Mouse (Mus musculus): ENCODE measurements around the gene Mlec. TPM values are rescaled to one million over a fixed set of nuclear protein-coding genes. Genes with fewer than 3 reads are reported as not detected.

Gene Mlec
- total and polyA plus RNA-seq, 3 experiments = 156 to 167 TPM; not detected in 1

DNA sequence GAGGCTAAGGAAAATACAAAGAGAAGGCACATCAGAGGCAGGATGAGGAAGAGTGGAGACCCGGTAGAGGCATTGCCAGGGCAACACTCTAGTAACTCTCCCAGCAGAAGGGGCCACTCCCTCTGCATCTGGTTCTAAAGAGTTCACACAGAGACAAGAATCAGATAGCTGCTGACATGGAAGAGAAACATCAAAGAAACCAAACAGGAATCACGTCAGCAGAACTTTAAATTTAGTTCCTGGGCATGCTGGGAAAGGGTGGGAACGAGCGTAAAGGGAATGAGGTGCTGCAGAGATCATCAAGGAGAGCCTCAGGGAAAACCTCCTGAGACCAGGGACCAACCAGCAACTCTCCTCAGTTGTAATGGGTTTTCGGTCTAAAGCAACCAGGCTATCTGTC lies 7.0 kb downstream of the Mlec start:
- H3K4me1 ChIP-seq (ENCODE audit: control insufficient read depth in 1 of 2, insufficient read depth in 2 of 2, low read length in 2 of 2) = peaks cover 7 to 16% of the 10 kb centered on the region in 2 experiments
- H3K9me3 ChIP-seq (replicated peaks; ENCODE audit: insufficient read depth, low read length) = no peaks in the 10 kb centered on the region
- TF ChIP-seq EP300 (IDR thresholded peaks at IDR 0.05; ENCODE audit: low read depth in 1 of 2, low read length in 2 of 2) (no peak), USF2 (IDR thresholded peaks at IDR 0.05; ENCODE audit: borderline replicate concordance in 1 of 2, insufficient read depth in 1 of 2, low read depth in 1 of 2, low read length in 2 of 2) (no peak), USF1 (IDR thresholded peaks at IDR 0.05; ENCODE audit: low read depth, low read length) (no peak), CHD2 (IDR thresholded peaks at IDR 0.05; ENCODE audit: low read length) (no peak), MXI1 (IDR thresholded peaks at IDR 0.05; ENCODE audit: low read depth, low read length) (no peak), MYB (IDR thresholded peaks at IDR 0.05; ENCODE audit: low read depth, low read length) (no peak), NELFE (IDR thresholded peaks at IDR 0.05; ENCODE audit: low read depth, low read length) (no peak), TCF12 (IDR thresholded peaks at IDR 0.05; ENCODE audit: low read depth, low read length) (no peak), TAL1 (IDR thresholded peaks at IDR 0.05; ENCODE audit: low read length) (no peak), POLR2AphosphoS2 (IDR thresholded peaks at IDR 0.05; ENCODE audit: low read length) (no peak), POLR2AphosphoS5 (IDR thresholded peaks at IDR 0.05; ENCODE audit: borderline replicate concordance, low read depth, low read length) (no peak), ETS1 (IDR thresholded peaks at IDR 0.05; ENCODE audit: low read depth, low read length) (no peak), SMC3 (IDR thresholded peaks at IDR 0.05; ENCODE audit: low read depth, low read length) (no peak), NRF1 (IDR thresholded peaks at IDR 0.05; ENCODE audit: insufficient read depth, low read depth, low read length, poor library complexity, severe bottlenecking) (no peak), MAZ (IDR thresholded peaks at IDR 0.05; ENCODE audit: low read depth, low read length) (no peak), E2F4 (IDR thresholded peaks at IDR 0.05; ENCODE audit: borderline replicate concordance, low read depth, low read length) (no peak), UBTF (IDR thresholded peaks at IDR 0.05; ENCODE audit: borderline replicate concordance, insufficient read depth, low read depth, low read length) (no peak)
- H3K36me3 ChIP-seq (ENCODE audit: control insufficient read depth in 1 of 2, insufficient read depth in 2 of 2, low read length in 2 of 2) = peaks cover 18 to 26% of the 10 kb centered on the region in 2 experiments
- no peak for DNase-seq (ENCODE audit: low read depth, low spot score)
- no peak overlapping the region for H3K4me3 ChIP-seq (ENCODE audit: control insufficient read depth in 1 of 2, insufficient read depth in 1 of 2, low read depth in 2 of 2, low read length in 2 of 2)
- H3K9ac ChIP-seq (ENCODE audit: control insufficient read depth, low read depth, low read length, poor library complexity, severe bottlenecking) = no peak overlapping the region
- H3K27me3 ChIP-seq (ENCODE audit: control insufficient read depth in 1 of 2, insufficient read depth in 2 of 2, low read length in 2 of 2) = no peaks in the 10 kb centered on the region
- no peak overlapping the region for H3K27ac ChIP-seq (ENCODE audit: control insufficient read depth, low read depth, low read length)
- peaks cover 38% of the 10 kb centered on the region for H3K79me2 ChIP-seq (ENCODE audit: control insufficient read depth, insufficient read depth, low read length, poor library complexity)

DNA sequence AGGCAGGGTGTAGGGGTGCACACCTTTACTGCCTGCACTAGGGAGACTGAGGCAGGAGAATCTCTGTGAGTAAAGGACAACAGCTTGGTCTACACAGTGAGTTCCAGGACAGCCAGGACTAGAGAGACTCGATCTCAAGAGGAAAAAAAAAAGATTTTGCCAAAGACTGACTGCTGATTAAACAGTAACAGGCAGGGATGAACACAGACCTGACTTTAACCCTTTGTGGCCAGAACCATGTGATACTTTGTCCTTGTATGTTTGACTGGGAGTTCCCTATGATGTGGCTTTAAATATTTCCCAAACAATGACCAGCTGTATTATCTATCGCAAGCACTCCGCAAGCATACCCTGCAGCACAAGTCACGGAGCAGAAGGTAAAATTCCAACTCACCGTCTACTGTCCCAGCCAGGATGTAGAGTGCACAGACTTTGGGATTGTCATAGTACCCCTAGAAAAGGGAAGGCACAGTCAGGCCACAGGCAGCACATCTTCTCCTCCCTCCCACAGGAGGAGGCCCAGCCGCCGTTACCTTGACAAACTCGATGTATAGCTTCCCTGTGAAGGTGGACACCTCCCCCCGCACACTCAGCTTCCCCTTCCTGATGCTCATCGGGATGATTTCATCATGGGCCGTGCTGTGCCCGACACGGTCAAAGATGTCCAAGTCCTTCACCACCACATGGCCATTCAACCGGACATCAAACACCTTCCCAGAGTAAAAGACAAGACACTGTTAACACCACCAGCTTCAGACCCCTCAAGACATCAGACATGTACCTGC lies 8.1 kb downstream of the Mlec start:
- no peaks in the 10 kb centered on the region for H3K27me3 ChIP-seq (ENCODE audit: control insufficient read depth in 1 of 2, insufficient read depth in 2 of 2, low read length in 2 of 2)
- peaks cover 6 to 13% of the 10 kb centered on the region in 2 experiments for H3K4me1 ChIP-seq (ENCODE audit: control insufficient read depth in 1 of 2, insufficient read depth in 2 of 2, low read length in 2 of 2)
- no peak overlapping the region for H3K9ac ChIP-seq (ENCODE audit: control insufficient read depth, low read depth, low read length, poor library complexity, severe bottlenecking)
- H3K79me2 ChIP-seq (ENCODE audit: control insufficient read depth, insufficient read depth, low read length, poor library complexity) = peaks cover 31% of the 10 kb centered on the region
- DNase-seq (ENCODE audit: low read depth, low spot score) = no peak
- H3K9me3 ChIP-seq (replicated peaks; ENCODE audit: insufficient read depth, low read length) = no peaks in the 10 kb centered on the region
- H3K36me3 ChIP-seq (ENCODE audit: control insufficient read depth in 1 of 2, insufficient read depth in 2 of 2, low read length in 2 of 2) = peaks cover 17 to 26% of the 10 kb centered on the region in 2 experiments
- H3K4me3 ChIP-seq (ENCODE audit: control insufficient read depth in 1 of 2, insufficient read depth in 1 of 2, low read depth in 2 of 2, low read length in 2 of 2) = no peak overlapping the region
- H3K27ac ChIP-seq (ENCODE audit: control insufficient read depth, low read depth, low read length) = no peak overlapping the region
- no peak for TF ChIP-seq ZC3H11A (IDR thresholded peaks at IDR 0.05; ENCODE audit: low read depth, low read length)
- TF ChIP-seq ZMIZ1 (IDR thresholded peaks at IDR 0.05; ENCODE audit: low read depth, low read length) = no peak
- no peak for TF ChIP-seq MYC (IDR thresholded peaks at IDR 0.05; ENCODE audit: low read depth, low read length)
- TF ChIP-seq MEF2A (IDR thresholded peaks at IDR 0.05; ENCODE audit: extremely low read depth, insufficient replicate concordance, low read depth, low read length, poor library complexity, severe bottlenecking) = no peak
- no peak for TF ChIP-seq RCOR1 (IDR thresholded peaks at IDR 0.05; ENCODE audit: low read depth, low read length)
- no peak for TF ChIP-seq TAL1 (IDR thresholded peaks at IDR 0.05; ENCODE audit: low read length)
- no peak for TF ChIP-seq CHD2 (IDR thresholded peaks at IDR 0.05; ENCODE audit: low read length)
- no peak for TF ChIP-seq EP300 (IDR thresholded peaks at IDR 0.05; ENCODE audit: low read depth in 1 of 2, low read length in 2 of 2)
- no peak for TF ChIP-seq POLR2A (IDR thresholded peaks at IDR 0.05; ENCODE audit: control insufficient read depth in 1 of 2, insufficient read depth in 1 of 2, low read depth in 1 of 2, low read length in 2 of 2, poor library complexity in 1 of 2)
- TF ChIP-seq ZKSCAN1 (IDR thresholded peaks at IDR 0.05; ENCODE audit: low read depth, low read length) = no peak
- no peak for TF ChIP-seq SMC3 (IDR thresholded peaks at IDR 0.05; ENCODE audit: low read depth, low read length)
- no peak for TF ChIP-seq MXI1 (IDR thresholded peaks at IDR 0.05; ENCODE audit: low read depth, low read length)
